Mouse (Mus musculus): ENCODE results near the gene Pcgf1.

Gene Pcgf1

DNA sequence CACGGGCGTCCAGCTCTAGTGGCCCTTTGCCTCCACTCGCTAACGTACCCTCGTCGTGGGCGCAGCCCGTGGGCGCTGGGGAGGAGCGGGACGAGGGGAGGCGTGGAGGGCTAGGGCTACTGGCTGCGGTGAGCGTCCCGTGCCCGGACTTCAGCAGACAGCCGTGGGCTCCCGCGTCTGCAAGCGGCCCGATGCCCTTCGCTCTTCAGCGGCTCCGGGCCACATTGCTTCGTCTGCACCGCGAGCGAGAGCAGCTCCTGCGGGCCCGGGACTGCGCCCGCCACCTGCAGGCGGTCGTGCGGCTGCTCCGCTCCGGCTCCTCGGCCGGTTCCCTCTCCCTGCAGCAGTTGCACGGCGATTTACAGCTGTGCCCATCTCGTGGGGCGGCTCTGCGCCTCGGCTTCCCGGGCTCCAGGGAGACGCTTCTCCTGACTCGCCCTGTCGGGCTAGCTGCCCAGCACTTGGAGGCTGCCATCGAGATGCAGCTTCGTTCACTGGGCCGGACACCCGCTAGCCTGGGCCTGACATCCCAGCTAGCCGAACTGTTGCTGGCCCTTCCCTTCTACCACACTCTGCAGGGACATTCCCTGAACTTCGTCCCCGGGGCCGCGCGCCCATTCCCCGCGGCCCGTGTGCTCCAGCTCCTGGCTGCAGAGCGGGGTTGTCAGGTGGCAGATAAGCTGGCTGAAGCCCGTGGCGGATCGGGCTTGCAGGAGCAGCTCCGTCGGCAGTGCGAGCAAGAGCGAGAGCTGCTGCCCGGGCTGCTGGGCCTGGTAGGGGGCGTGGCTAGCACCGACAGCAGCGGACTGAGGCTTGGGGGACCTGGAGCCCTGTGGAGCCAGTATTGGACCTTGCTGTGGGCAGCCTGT is 24.3 kb downstream of the Pcgf1 start:
- peak; percentile 71 for DNase-seq (ENCODE audit: low spot score)

DNA sequence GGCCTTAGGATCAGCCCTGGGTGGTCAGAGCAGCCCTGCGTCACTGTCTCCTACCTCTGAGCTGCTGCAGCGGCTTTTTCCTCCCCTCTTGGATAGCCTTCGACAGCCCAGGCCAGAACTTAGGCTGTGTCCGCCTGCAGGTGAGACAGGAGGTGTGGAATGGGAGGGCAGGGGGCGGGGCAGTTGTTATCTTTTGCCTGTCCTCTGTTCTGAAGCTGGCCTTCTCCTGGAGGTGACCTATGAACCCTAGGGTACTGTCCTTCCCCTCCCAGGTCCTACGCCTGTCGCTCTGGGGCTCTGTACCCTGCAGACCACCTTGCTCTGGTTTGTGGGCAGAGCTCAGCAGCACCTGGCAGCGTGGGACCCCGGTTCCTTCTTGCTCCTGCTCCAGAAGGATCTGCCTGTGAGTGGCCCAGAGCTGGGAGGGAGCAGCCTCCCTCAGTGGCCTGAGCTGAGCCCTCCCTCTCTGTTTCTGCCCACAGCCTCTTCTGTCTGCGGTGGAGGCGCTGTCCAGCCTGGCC is 25.5 kb downstream of the Pcgf1 start:
- no peak for DNase-seq (ENCODE audit: low spot score)

DNA sequence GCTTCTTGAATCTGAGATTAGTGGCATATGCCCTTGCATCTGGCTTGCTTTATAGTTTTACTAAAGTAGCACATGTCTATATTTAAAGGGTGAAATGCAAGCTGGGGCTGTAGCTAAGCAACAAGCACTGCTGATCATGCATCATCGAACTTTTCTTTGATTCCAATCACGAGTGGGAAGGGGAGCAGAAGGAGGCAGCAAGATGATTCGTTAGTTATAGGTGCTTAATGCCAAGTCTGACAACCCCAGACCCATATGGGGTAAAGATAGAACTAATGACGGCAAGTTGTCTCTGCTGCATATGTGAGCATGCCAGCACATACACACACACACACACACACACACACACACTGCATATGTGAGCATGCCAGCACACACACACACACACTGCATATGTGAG is 26.5 kb downstream of the Pcgf1 start:
- no peak for DNase-seq (ENCODE audit: low spot score)

DNA sequence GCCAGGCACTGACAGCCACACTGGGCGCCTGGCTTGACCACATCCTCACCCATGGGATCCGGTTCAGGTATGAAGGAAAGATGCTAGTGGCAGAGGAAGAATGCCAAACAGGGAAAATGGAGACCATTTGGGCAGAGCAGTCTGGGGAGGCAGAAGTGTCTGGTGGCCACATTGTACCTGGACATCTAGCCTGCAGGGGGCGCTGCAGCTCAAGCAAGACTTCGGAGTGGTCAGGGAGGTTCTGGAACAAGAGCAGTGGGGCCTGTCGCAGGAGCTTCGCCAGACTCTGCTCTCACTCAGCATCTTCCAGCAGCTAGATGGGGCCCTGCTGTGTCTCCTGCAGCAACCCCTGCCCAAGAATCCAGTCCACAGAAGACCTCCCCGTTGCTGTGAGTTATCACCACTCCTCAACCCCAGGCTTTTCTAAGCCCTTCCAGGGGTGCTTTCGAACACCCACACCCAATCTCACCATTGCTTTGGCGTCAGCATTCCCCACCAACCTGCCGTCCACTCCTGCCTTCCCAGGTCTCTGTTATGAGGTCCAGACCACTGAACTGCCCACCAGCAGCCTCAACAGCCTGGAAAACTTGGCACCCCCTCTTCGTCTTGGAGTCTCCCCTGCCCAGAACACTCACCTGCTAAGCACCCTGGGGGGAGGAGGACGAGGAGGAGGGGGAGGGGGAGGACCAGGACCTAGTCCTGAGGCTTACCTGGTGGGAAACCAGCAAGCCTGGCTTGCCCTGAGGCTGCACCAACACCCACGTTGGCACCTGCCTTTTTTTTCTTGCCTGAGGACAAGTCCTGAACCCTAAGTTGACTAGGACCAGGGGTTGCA is 30.1 kb downstream of the Pcgf1 start:
- DNase-seq (ENCODE audit: low spot score), result peak; percentile 80

DNA sequence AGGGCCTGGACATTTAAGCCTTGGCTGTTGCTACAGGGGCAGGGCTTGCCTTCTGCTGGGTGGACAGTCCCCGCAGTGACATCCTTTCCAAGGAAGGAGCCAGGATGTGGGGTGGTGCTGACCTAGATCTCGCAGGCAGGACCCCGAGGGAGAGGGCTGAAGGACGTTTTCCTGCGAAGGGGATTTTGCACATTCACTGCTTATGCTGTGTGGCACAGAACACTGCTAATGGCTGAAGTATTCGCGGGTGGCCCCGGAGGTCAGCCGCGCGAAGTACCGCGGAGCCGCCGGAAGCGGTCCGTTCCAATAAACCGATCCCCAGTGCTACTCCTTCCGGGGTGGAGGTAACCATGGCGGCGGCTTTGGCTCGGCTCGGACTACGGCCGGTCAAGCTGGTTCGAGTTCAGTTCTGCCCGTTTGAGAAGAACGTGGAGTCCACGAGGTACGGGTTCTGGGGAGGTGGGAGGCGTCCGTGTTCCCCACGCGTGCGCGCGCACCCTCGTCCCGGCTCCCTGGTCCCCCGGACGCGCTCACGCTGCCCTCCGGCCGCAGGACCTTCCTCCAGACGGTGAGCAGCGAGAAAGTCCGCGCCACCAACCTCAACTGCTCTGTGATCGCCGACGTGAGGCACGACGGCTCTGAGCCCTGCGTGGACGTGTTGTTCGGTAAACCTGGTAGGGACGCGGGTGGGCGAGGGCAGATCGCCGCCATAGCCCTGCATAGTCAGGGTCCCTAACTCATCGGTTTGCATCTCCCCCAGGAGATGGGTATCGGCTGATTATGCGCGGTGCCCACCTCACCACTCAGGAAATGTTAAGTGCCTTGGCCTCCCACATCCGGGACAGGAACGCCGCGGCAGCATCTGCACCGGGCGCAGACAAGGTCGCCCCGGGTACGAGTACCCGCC is 31.3 kb downstream of the Pcgf1 start, which contains the start of gene Mrpl53:
Mrpl53 (plus strand) TSS at position 279 of the 907 bp plus-strand sequence.
- peak; percentile 86 for DNase-seq (ENCODE audit: low spot score)

DNA sequence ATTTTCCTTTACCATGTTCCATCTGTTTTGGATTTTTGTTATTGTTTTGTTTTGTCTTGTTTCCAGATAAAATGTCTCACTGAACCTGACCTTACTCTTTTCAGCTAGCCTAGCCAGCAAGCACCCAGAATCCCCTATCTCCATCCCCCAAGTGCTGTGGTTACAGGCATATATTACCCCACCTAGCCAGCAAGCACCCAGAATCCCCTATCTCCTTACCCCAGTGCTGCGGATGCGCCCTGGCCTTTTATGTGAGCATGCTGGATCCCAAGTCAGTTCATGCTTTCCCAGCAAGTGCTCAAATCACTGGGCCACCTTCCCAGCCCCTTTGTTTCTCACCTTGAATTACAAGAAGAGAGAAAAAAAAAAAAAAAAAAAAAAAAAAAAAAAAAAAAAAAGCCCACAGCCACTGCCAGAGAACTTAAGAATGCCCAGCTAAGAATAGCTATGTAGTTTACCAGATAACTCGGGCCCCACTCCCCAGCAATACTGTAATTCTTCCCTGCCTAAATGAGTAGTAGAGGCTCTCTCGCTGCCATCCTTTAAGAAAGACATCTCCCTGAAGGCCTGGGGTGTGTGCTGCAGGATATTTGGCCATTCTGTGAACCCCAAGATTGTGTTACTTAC is 34.0 kb downstream of the Pcgf1 start:
- DNase-seq (ENCODE audit: low spot score), result no peak

DNA sequence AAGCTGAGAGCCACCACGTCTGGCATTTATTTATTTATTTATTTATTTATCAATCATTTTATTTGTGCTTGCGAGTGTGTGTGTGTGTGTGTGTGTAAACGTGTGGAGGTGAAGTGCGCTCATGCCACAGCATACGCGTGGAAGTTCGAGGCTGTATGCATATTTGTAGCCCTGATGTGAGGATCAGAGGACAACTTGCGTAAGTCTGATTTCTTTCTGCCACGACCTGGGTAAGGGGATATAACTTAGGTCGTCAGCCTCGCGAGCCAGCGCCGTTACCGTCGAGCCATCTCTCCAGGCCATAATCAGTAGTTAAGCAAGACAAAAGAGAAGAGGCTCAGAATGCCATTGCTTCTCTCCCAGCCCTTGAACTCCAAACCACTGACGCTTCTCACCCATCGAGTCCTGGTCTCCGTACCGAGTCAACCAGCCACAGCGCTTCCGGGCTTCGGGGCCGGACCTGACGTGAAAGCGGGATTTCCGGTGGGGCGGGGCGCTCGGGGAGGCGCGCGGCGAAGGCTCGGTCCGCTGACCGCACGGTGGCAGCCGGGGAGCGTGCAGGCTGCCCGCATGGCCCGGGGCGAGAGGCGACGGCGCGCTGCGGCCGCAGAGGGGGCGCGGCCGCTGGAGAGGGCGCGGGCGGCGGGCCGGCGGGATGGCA is 37.5 kb downstream of the Pcgf1 start, which contains the start of gene Mogs:
Mogs (plus strand) TSS at position 486 of the 661 bp plus-strand sequence.
- peak; percentile 93 for DNase-seq (ENCODE audit: low spot score)

DNA sequence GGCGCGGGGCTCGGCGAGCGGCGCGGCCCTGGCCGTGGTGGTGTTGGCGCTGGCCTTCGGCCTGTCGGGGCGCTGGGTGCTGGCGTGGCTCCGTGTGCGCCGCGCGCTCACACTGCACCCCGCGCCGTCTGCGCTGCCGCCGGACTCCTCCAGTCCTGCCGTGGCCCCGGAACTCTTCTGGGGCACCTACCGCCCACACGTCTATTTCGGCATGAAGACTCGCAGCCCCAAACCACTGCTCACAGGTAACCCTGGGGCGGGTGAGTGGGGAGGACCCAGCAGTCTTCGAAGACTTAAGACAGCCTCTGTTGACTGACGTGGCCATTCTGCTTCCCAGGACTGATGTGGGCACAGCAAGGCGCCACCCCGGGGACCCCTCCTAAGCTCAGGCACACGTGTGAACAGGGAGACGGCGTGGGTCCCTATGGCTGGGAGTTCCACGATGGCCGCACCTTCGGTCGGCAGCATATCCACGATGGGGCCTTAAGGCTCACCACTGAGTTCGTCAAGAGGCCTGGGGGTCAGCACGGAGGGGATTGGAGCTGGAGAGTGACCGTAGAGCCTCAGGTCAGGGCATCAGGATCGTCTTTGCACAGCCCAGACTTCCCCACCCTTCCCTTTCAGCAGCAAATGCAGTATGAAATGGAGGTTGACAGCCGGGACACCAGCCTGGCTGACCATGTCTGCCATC is 38.2 kb downstream of the Pcgf1 start:
- no peak for DNase-seq (ENCODE audit: low spot score)

DNA sequence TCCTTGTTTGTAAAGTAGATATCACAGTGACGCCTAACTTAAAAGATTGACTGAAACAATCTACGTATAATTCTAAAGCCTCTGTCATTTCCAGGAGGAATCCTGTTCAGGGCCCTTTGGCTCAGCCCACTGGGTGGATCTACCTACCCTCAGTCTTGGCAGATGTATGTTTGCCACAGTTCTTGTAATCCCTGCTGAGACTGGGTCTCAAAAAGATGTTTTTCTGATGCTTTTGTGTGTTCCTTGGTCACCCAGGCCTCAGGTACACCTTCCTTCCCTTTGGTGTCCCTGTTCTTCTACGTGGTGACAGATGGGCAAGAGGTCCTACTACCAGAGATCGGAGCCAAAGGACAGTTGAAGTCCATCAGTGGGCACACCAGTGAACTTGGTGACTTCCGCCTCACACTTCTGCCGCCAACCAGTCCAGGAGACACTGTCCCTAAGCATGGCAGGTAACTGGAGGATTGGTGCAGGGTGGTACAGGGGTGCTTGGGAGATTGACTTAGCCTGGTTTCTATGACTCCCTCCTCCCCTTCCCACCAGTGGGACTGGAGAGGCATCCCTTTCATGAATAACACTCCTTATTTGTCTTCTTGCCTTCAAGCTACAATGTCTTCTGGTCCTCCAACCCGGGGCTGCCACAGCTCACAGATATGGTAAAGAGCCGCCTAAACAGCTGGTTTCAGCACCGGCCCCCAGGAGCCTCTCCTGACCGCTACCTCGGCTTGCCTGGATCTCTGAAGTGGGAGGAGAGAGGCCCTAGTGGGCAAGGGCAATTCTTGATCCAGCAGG is 38.9 kb downstream of the Pcgf1 start:
- DNase-seq (ENCODE audit: low spot score), result no peak

DNA sequence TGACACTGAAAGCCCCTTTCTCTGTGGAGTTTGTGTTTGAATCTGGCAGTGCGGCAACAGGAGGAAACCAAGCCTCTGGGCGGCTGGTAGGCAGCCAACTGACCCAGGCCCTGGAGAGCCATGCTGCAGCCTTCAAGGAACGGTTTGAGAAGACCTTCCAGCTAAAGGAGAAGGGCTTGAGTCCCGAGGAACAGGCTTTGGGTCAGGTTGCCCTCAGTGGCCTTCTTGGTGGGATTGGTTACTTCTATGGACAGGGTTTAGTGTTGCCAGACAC is 39.4 kb downstream of the Pcgf1 start:
- DNase-seq (ENCODE audit: low spot score), result no peak

DNA sequence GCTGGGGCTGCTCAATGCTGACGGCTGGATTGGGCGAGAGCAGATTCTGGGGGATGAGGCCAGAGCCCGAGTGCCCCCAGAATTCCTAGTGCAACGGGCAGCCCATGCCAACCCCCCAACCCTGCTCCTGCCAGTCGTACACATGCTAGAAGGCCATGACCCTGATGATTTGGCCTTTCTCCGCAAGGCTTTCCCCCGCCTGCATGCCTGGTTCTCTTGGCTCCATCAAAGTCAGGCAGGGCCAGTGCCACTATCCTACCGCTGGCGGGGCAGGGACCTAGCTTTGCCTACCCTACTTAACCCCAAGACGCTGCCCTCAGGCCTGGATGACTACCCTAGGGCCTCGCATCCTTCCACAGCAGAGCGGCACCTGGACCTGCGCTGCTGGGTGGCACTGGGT is 39.9 kb downstream of the Pcgf1 start:
- DNase-seq (ENCODE audit: low spot score), result no peak

DNA sequence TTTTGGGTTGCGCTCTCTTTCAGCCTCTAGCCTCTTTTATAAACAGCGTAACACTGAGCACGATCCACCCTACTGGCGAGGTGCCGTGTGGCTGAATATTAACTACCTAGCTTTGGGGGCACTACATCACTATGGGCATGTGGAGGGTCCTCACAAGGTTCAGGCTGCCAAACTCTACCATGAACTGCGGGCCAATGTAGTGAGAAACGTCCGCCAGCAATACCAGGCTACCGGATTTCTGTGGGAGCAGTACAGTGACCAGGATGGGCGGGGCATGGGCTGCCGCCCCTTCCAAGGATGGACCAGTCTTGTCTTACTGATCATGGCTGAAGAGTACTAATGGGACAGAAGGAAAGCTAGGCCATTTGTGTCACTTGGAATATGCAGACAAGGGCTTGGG is 40.7 kb downstream of the Pcgf1 start:
- DNase-seq (ENCODE audit: low spot score), result no peak

DNA sequence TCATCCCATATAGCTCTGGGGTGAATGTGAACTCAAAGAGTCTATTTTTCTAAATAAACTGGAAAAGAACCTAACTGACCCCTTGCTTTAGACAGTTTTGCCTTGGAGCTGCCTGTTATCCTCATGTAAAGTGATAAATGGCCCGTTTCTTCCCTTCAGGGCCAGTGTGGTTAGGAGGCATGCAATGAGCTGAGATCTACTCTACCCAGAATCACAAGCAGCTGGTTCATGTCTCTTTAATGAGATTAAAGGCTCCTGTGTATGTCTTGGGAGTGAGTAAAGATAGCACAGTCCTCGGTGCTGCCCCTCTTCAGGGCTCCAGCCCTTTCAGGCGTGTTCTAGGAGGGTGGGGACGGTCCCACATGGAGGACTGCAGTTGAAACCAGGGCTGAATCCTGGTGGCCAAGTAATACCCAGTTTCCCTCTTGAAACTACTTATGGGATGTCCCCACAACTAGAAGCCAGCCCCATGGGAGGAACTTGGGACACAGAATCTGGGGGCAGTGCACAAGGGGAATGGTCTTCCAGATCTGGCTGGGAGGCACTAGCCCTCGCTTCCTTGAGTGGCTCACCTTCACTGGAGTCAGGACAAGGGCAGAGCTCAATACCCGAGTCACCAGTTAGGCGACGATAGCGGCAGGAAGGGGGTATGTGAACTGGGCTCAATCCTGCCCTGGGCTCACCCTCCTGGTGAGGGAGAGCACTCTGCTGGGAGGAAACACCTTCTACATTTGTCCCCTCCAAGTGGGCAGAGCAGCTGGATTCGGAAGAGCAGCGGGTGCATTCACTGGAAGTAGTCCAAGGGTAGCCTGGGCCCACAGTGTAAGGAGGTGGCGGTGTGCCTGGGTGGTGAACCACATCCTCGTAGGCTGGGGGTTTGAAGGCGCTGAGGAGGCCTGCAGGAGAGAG is 41.4 kb downstream of the Pcgf1 start:
- DNase-seq (ENCODE audit: low spot score), result no peak

DNA sequence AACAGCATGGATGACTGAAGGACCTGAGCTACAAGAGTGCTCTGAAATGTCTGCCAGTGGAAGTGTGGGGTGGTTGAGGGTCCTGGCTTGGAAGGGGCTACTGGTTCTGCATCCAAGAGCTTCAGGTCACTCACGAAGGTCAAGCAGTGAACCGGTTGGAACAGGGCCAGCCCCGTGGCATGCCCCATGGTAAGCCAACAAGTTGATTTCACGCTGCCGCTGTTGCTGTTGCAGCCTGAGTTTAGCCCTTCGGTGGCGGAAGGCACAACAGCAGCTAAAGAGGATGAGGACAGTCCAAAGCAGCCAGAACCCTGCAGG is 42.0 kb downstream of the Pcgf1 start:
- no peak for DNase-seq (ENCODE audit: low spot score)

DNA sequence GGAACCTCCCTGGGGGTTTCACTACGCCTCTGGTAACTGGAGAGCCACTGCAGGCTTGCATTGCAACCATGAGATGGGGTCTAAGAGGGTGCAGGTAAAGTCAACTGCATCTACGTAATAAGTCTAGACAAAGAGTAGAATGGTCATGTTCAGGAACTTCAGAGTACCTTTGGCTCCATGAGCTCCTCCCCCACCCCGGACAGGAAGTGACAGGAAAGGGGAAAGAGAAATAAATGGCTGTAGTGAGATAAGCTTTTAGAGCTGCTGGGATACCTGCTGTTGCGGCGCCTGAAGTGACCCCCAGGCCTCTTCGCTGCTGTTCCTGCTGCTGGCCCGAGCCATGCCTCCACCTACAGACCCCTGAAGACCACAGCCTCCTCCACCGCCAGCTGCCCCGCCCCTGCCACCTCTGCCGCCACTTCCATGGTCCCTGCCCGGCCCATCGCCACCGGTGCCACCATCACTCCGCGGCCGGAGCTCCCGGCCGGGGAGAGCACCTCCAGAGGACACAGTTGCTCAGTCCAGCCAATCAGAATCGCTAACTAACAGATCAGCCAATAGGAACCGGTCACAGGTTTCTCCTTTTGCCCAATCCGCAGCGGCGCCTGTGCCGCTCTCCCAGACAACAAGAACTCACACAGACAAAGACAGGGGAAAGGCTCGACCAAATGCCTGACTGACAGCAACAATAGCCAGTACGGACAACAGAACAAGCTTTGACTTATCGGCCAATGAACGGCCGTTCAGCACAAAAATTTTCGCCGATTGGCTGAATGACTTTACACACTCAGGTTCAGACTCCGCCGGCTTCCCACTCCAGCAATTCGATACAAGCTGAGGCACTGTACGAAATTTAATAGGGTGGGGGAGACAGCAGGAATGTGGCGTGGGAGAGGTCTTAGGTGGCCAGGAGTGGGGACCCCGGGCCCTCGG is 43.5 kb downstream of the Pcgf1 start, which contains the start of gene Wbp1:
Wbp1 (minus strand) TSS at position 630 of the 933 bp plus-strand sequence.
- peak; percentile 100 for DNase-seq (ENCODE audit: low spot score)

DNA sequence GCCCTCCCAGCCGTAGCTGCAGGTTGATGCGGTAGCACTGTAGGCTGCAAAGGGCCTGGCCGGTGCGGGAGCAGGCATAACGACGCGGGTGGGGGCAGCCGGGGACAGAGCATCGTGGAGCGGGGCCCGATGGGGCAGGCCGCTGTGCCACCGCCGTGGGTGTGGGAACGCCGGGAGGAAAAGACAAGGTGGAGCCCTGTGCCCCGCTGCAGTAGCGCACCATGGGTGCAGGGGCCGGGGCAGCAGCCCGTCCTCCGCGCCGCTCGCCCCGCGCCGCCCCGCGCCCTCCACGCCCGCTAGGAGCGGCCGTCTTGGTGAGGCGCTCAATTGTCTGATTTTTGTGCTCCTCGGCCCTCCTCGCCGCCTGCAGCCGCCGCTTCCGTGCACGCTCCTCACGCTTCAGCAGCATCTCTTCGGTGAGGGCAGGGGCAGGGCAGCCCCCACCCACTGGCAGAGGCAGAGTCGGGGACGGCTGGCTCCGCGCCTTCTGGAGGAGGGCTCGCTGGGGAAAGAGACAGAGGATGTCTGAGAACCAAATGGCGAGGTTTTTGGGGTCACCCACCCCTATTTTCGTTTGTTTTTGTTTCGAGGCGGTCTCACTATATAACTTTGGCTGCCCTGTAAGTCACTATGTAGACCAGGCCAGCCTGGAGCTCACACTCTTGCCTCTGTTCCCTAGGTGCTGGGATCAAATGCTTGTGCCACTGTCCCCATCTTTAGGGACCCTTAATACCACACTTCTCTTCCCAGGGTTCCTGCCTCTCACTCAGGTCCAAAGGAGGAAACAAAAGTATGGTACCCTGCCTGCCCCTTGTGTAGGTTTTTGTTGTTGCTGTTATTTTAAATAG is 44.4 kb downstream of the Pcgf1 start:
- no peak for DNase-seq (ENCODE audit: low spot score)
